Mouse (Mus musculus) forelimb bud, embryonic 11.5 days (tissue): Measurements from ENCODE around the gene Popdc3.
"Not testable (repeated sequence)": the region's sequence is repeated elsewhere in the genome, so short reads cannot be mapped to it uniquely, and the experiment has no call there.

ENCODE experiments used
- DNase-seq: peaks from one replicate; pipeline ENCODE4 v3.0.0-alpha.2; 2012; ENCODE audit warnings: low read depth, low spot score

Gene Popdc3

GRCm38 (mm10) chr10:45177798-45178197 lies at the start of gene Popdc3:
TSS of gene Popdc3 (plus strand) at chr10:45178098.
- DNase-seq, result not testable (repeated sequence)

GRCm38 (mm10) chr10:45129105-45129504 lies 48.8 kb upstream of the Popdc3 start:
- no peak for DNase-seq

GRCm38 (mm10) chr10:45130004-45130403 lies 47.9 kb upstream of the Popdc3 start:
- no peak for DNase-seq

GRCm38 (mm10) chr10:45132371-45132770 lies 45.5 kb upstream of the Popdc3 start:
- peak; percentile 10 for DNase-seq

- DNase-seq, result no peak
These were observed 41.1 kb upstream of the Popdc3 start for GRCm38 (mm10) chr10:45136806-45137205.

- DNase-seq, result peak; percentile 50
These were observed 38.0 kb upstream of the Popdc3 start for GRCm38 (mm10) chr10:45139910-45140309.

GRCm38 (mm10) chr10:45140474-45141212 lies 37.3 kb upstream of the Popdc3 start:
- peak; percentile 69 for DNase-seq

GRCm38 (mm10) chr10:45142359-45142758 lies 35.5 kb upstream of the Popdc3 start:
- no peak for DNase-seq

GRCm38 (mm10) chr10:45144038-45144817 lies 33.7 kb upstream of the Popdc3 start:
- no peak for DNase-seq

- no peak for DNase-seq
These were observed 31.1 kb upstream of the Popdc3 start for GRCm38 (mm10) chr10:45146821-45147220.

- no peak for DNase-seq
These were observed 26.8 kb upstream of the Popdc3 start for GRCm38 (mm10) chr10:45151137-45151536.

GRCm38 (mm10) chr10:45151771-45152692 lies 25.9 kb upstream of the Popdc3 start:
- DNase-seq, result no peak

- no peak for DNase-seq
These were observed 23.3 kb upstream of the Popdc3 start for GRCm38 (mm10) chr10:45154557-45155060.

- no peak for DNase-seq
These were observed 12.0 kb upstream of the Popdc3 start for GRCm38 (mm10) chr10:45165851-45166250.

GRCm38 (mm10) chr10:45173927-45174326 lies 4.0 kb upstream of the Popdc3 start:
- peak; percentile 19 for DNase-seq

GRCm38 (mm10) chr10:45174345-45174744 lies 3.6 kb upstream of the Popdc3 start:
- peak; percentile 11 for DNase-seq

GRCm38 (mm10) chr10:45180677-45181326 lies 2.9 kb downstream of the Popdc3 start:
- DNase-seq, result no peak

- DNase-seq, result no peak
These were observed 3.4 kb downstream of the Popdc3 start for GRCm38 (mm10) chr10:45181344-45181743.

GRCm38 (mm10) chr10:45185457-45185856 lies 7.6 kb downstream of the Popdc3 start:
- no peak for DNase-seq

GRCm38 (mm10) chr10:45193330-45194310 lies 15.7 kb downstream of the Popdc3 start:
- peak; percentile 32 for DNase-seq
